Mouse (Mus musculus) small intestine, adult 2 months (tissue): ENCODE results near the gene Alkbh5. TPM values are rescaled to one million over a fixed set of nuclear protein-coding genes. Genes with fewer than 3 reads are reported as not detected.
A peak's percentile ranks its signal among the peaks of the same experiment; 100 is the strongest.

ENCODE experiments used
- H3K27ac ChIP-seq: fragments of 200-500 bp; 2 replicates; pipeline ENCODE4 v1.5.1; 2012; ENCODE audit warnings: low read depth, low read length, control low read depth, inconsistent platforms; ENCODE audit not compliant: insufficient read depth
- H3K27me3 ChIP-seq: fragments of 200-500 bp; 2 replicates; pipeline ENCODE4 v1.6.1; 2012; ENCODE audit warnings: mild to moderate bottlenecking, moderate library complexity, low read length, inconsistent platforms; ENCODE audit not compliant: control insufficient read depth, insufficient read depth
- H3K36me3 ChIP-seq: fragments of 200-500 bp; 2 replicates; pipeline ENCODE4 v1.6.1; 2012; ENCODE audit warnings: mild to moderate bottlenecking, low read length, control low read depth, inconsistent platforms; ENCODE audit not compliant: control insufficient read depth, insufficient read depth
- H3K4me1 ChIP-seq: fragments of 200-500 bp; 2 replicates; pipeline ENCODE4 v1.6.1; 2012; ENCODE audit warnings: low read length, inconsistent platforms, mixed read lengths; ENCODE audit not compliant: control insufficient read depth, insufficient read depth, insufficient read length
- H3K4me3 ChIP-seq: fragments of 200-500 bp; 2 replicates; pipeline ENCODE4 v1.5.1; 2012; ENCODE audit warnings: low read depth, mild to moderate bottlenecking, control low read depth, inconsistent platforms, low read length, moderate library complexity
- CTCF ChIP-seq: fragments of 200-500 bp; IDR thresholded peaks from 2 replicates; pipeline ENCODE4 v1.5.1; 2012; ENCODE audit warnings: low read depth, mild to moderate bottlenecking, control low read depth, inconsistent platforms, low read length, moderate library complexity, mixed read lengths; ENCODE audit not compliant: insufficient replicate concordance, insufficient read length; ENCODE audit errors: extremely low read depth
- POLR2A ChIP-seq: fragments of 200-500 bp; IDR thresholded peaks from 2 replicates; pipeline ENCODE4 v1.6.1; 2012; ENCODE audit warnings: low read depth, mild to moderate bottlenecking, control low read depth, inconsistent platforms, low read length, moderate library complexity
- WGBS: fragments of 180-500 bp; shearing (Covaris S2); methylation state at CpG from one replicate; pipeline ENCODE4 v1.1.7; 2018; 5-methylcytosine and 5-hydroxymethylcytosine counted together
- polyA plus RNA-seq: library from polyadenylated mRNA; depleted of rRNA; stranded (reverse); fragments of >200 nt; gene quantifications from 2 replicates; pipeline ENCODE4 v1.2.3, GENCODE M21; 2012

The Alkbh5 gene
- polyA plus RNA-seq, 1 experiment, result 20.4 TPM

DNA sequence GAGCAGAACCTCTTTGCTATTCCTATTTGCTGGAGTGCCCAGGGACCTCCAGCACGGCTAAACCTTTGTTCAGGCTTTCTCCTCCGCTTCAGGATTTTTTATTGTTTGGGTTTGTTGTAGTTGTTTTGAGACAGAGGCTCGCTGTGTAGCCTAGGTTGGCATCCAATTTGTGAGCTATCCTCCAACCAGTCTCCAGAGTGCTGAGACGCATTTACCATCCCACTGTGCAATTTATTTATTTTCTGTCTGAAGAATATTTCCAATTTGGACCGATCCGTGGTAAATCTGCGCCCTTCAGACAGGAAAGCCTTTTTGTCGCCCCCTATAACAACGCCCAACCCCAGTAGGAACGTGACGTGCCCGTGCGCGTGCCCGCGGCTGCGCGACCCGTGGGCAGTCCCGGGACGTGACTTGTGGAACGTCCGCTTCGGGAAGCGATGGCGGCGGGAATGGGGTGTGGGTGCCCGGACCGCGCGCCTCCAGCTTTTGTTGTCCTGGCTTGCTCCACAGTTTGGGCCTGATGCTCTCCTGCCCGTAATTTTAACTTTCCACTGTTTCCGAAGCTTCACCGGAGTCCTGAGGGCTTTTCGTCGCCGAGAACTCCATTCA is 782 bp downstream of the Alkbh5 start:
- TF ChIP-seq CTCF, result no peak
- TF ChIP-seq POLR2A, result peak; percentile 52; the same call in 1 of the 2 replicates

DNA sequence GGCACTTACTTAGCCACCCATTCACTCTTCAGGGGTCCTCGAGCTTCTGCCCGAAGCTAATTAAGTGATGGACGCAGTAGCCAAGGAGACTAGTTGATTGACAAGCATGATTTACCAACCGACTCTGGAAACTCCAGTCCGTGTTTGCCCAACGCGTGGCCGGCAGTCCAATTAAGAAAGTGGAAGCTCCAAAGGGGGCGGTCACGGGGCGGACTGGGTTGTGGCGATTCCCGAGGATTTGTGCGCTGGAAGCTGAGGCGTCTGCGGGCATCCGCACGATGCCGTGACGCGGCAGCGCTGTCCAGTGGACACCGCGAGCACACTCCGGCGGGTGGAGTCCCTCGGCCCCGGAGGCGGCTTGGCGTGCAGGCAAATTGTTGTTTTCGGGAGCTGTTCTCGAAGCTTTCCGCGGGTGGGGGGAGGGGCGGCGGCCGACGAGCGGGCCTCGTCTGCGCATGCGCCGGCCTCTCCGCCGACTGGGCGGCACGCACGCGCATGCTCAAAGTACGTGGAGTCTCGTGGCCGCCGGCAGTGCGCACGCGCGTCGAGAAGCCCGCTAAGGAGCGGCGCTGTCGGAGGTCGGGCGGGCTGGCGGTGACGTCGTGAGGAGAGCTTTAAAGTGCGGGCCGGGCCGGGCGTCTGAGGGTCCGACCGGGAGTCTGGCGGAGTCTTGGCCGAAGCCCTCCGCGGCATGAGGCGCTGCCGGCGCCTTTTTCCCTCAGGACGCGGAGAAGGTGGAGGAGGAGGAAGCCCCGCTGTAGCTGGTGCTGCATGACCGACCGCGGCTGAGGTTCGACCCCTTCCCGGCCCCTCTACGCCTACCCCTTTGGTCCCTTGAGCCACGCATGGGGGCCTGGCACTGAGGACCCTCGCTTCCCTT is 1.5 kb downstream of the Alkbh5 start:
- Histone ChIP-seq H3K27me3 (no peaks in the 10 kb centered on the region), H3K4me3 (peak overlapping the region; percentile 73), H3K27ac (peak overlapping the region; percentile 90), H3K36me3 (peaks cover 5% of the 10 kb centered on the region), H3K4me1 (peaks cover 5% of the 10 kb centered on the region)
- TF ChIP-seq POLR2A (peak; percentile 85), CTCF (no peak)
- whole genome bisulfite sequencing, result under 1% methylated on average over 91 of the region's 91 CpGs

More for the DNA sequence above, 782 bp downstream of the Alkbh5 start:
- peaks cover 2% of the 10 kb centered on the region for H3K36me3 ChIP-seq
- WGBS, result under 1% methylated on average over 37 of the region's 37 CpGs
- H3K4me3 ChIP-seq, result peak overlapping the region; percentile 73
- no peaks in the 10 kb centered on the region for H3K27me3 ChIP-seq
- H3K4me1 ChIP-seq, result peaks cover 5% of the 10 kb centered on the region
- H3K27ac ChIP-seq, result peak overlapping the region; percentile 90

- peak overlapping the region; percentile 73 for H3K4me3 ChIP-seq
- H3K27ac ChIP-seq, result peak overlapping the region; percentile 84
- TF ChIP-seq POLR2A, result 0 out of 2 replicates have a peak, but pooled peaks have one; percentile 37
- no peak for TF ChIP-seq CTCF
- peaks cover 7% of the 10 kb centered on the region for H3K36me3 ChIP-seq
- H3K27me3 ChIP-seq, result no peaks in the 10 kb centered on the region
- H3K4me1 ChIP-seq, result peaks cover 7% of the 10 kb centered on the region
- WGBS, result under 1% methylated on average over 93 of the region's 93 CpGs
Measured at GRCm38 (mm10) chr11:60538371-60539281, 2.4 kb downstream of the Alkbh5 start.

GRCm38 (mm10) chr11:60539540-60539939 is 3.4 kb downstream of the Alkbh5 start:
- peaks cover 10% of the 10 kb centered on the region for H3K4me1 ChIP-seq
- H3K36me3 ChIP-seq, result peaks cover 11% of the 10 kb centered on the region
- WGBS, result 9% methylated on average over 2 of the region's 2 CpGs
- TF ChIP-seq CTCF, result no peak
- no peak for TF ChIP-seq POLR2A
- H3K27me3 ChIP-seq, result no peaks in the 10 kb centered on the region
- peak overlapping the region; percentile 73 for H3K4me3 ChIP-seq
- peak overlapping the region; percentile 84; the same call in 1 of the 2 replicates for H3K27ac ChIP-seq

DNA sequence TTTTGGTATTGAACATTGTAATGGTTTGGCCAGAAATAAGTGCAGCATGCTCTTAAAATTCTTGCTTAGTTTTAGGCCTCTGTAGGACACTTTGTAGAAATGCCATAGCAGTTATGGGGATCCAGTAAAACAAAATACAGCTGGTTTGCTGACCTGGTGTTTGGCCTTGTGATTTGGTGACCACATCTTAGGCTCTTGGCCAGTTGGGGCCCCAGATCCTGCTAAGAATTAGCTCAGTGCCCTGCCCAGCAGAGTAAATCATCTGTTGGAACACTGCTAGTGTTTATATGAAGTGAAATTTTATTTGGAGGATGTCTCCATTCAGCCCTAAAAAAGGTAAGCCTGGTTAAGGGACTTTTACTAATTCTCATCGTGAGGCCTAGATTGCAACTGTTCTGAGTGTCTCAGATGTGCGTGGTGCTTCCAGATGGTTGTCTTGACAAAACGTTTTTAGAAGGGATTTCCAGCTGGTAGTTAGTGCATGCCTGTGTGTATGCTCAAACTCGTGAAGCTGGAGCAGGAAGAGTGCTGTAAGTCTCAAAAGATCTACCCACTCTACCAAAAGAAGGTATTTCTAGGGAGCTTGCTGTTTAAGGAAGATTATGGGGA is 3.9 kb downstream of the Alkbh5 start:
- TF ChIP-seq CTCF (no peak), POLR2A (no peak)
- WGBS, result 2% methylated on average over 4 of the region's 4 CpGs
- no peaks in the 10 kb centered on the region for H3K27me3 ChIP-seq
- peaks cover 10% of the 10 kb centered on the region for H3K4me1 ChIP-seq
- no peak overlapping the region for H3K4me3 ChIP-seq
- peaks cover 14% of the 10 kb centered on the region for H3K36me3 ChIP-seq
- H3K27ac ChIP-seq, result no peak overlapping the region

GRCm38 (mm10) chr11:60540761-60541160 is 4.6 kb downstream of the Alkbh5 start:
- Histone ChIP-seq H3K4me1 (peaks cover 12% of the 10 kb centered on the region), H3K4me3 (no peak overlapping the region), H3K27ac (no peak overlapping the region), H3K27me3 (no peaks in the 10 kb centered on the region), H3K36me3 (peaks cover 14% of the 10 kb centered on the region)
- no peak for TF ChIP-seq POLR2A
- no peak for TF ChIP-seq CTCF
- WGBS, result 37% methylated on average over 2 of the region's 2 CpGs
